Mouse (Mus musculus): ENCODE results near the gene Adgrg5.

Adgrg5 gene

GRCm38 (mm10) chr8:94992534-94992933, 69.0 kb downstream of the Adgrg5 start:
- no peak for DNase-seq (ENCODE audit: low spot score in 2 of 2)

Measured in spleen, postnatal 4 days (tissue).